Mouse (Mus musculus) small intestine, adult 10 weeks (tissue): ENCODE results near the gene Vmn2r5. TPM values are rescaled to one million over a fixed set of nuclear protein-coding genes. Genes with fewer than 3 reads are reported as not detected.

Source experiments
- polyA plus RNA-seq: library from polyadenylated mRNA; stranded (reverse); fragments of 350-450 nt; fragmentation: Illumina TruSeq; extraction: RNeasy Lipid Tissue Mini Kit (QIAGEN cat#74804); gene quantifications from one replicate; pipeline ENCODE4 v1.2.3, GENCODE M21; 2014; ENCODE audit warnings: low replicate concordance

Gene Vmn2r5
- polyA plus RNA-seq: not detected

GRCm38 (mm10) chr3:64509742-64510141, at the start of gene Vmn2r5:
Vmn2r5 (minus strand) TSS chr3:64509842.

Other genes with a start within 250 kb of the Vmn2r5 start
- gene Vmn2r3, start 220.1 kb downstream of the Vmn2r5 start, polyA plus RNA-seq: not detected
- not detected for gene Vmn2r4, start 94.5 kb downstream of the Vmn2r5 start, polyA plus RNA-seq
- not detected for gene Vmn2r6, start 56.0 kb upstream of the Vmn2r5 start, polyA plus RNA-seq